Mouse (Mus musculus) kidney, embryonic 14.5 days (tissue): ENCODE measurements at regions not wholly inside any gene's neighbourhood (a gene's known extent, or its start where the extent isn't known, plus 50 kb on each side); places are given as distances from the start of the nearest gene placed in this dataset.

Experiments used
- ATAC-seq: fragments of 200-750 bp; cut with Nextera tagmentation; 2 replicates; pipeline ENCODE4 v1.8.0; 2017; ENCODE audit warnings: moderate number of reproducible peaks, mild to moderate bottlenecking, moderate TSS enrichment, moderate library complexity; ENCODE audit not compliant: low FRiP score, low TSS enrichment
- H3K27ac ChIP-seq: fragments of 300-500 bp; sonication (generic); 2 replicates; pipeline ENCODE4 v1.5.1; 2014; ENCODE audit warnings: low read depth, mild to moderate bottlenecking, low read length, moderate library complexity, mixed read lengths
- H3K27me3 ChIP-seq: fragments of 300-500 bp; sonication (generic); 2 replicates; pipeline ENCODE4 v1.6.1; 2014; ENCODE audit warnings: mild to moderate bottlenecking, low read length; ENCODE audit not compliant: control insufficient read depth, insufficient read depth
- H3K36me3 ChIP-seq: fragments of 300-500 bp; sonication (generic); 2 replicates; pipeline ENCODE4 v1.6.1; 2014; ENCODE audit warnings: low read length, mixed read lengths; ENCODE audit not compliant: control insufficient read depth, insufficient read depth
- H3K4me1 ChIP-seq: fragments of 300-500 bp; sonication (generic); 2 replicates; pipeline ENCODE4 v1.6.1; 2014; ENCODE audit warnings: low read length, mixed read lengths; ENCODE audit not compliant: control insufficient read depth, insufficient read depth
- H3K4me2 ChIP-seq: fragments of 300-500 bp; sonication (generic); replicated peaks from 2 replicates; pipeline ENCODE4 v1.6.1; 2014; ENCODE audit warnings: low read depth, mild to moderate bottlenecking, low read length
- H3K4me3 ChIP-seq: fragments of 300-500 bp; sonication (generic); 2 replicates; pipeline ENCODE4 v1.5.1; 2014; ENCODE audit warnings: mild to moderate bottlenecking, low read length
- H3K9ac ChIP-seq: fragments of 300-500 bp; sonication (generic); 2 replicates; pipeline ENCODE4 v1.6.1; 2014; ENCODE audit warnings: low read depth, mild to moderate bottlenecking, low read length, moderate library complexity
- H3K9me3 ChIP-seq: fragments of 300-500 bp; sonication (generic); 2 replicates; pipeline ENCODE4 v1.6.1; 2016; ENCODE audit warnings: low read length; ENCODE audit not compliant: control insufficient read depth
- WGBS: fragments of 180-500 bp; shearing (Covaris S2); extraction: QIAGEN DNeasy Blood & Tissue Kit; methylation state at CpG from one replicate; pipeline ENCODE4 v1.1.7; 2014; 5-methylcytosine and 5-hydroxymethylcytosine counted together

- Histone ChIP-seq H3K9ac (no peak overlapping the region), H3K9me3 (no peaks in the 10 kb centered on the region), H3K27ac (no peak overlapping the region), H3K36me3 (no peaks in the 10 kb centered on the region), H3K4me3 (no peak overlapping the region), H3K4me1 (no peaks in the 10 kb centered on the region), H3K4me2 (no peak overlapping the region), H3K27me3 (no peaks in the 10 kb centered on the region)
- no peak for ATAC-seq
- WGBS: 78% methylated on average over 3 of the region's 3 CpGs
Measured at GRCm38 (mm10) chr7:117260596-117260995, 120.2 kb upstream of the Xylt1 start.

DNA sequence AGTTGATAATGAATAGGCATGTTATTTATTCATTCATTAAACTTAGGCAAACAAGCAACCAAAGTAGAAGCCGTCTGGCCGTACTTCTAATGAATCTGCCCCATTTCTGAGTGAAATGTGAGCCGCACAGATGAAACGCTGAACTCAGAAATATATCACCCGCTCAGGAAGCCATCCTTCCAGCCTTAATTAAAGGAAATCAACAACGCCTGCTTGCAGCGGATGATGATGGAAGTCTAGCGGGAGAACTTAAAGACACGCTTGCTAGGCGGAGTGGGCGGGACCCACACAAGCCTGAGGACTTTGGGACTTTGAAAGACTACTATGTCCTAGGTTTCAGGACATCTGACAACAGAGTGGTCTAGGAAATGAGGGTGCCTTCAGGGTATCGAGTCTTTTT is 117.7 kb upstream of the Xylt1 start:
- no peaks in the 10 kb centered on the region for H3K27me3 ChIP-seq
- H3K9ac ChIP-seq: no peak overlapping the region
- H3K4me3 ChIP-seq: no peak overlapping the region
- no peaks in the 10 kb centered on the region for H3K9me3 ChIP-seq
- H3K4me2 ChIP-seq: no peak overlapping the region
- ATAC-seq: no peak
- H3K27ac ChIP-seq: no peak overlapping the region
- H3K4me1 ChIP-seq: no peaks in the 10 kb centered on the region
- no peaks in the 10 kb centered on the region for H3K36me3 ChIP-seq
- 57% methylated on average over 12 of the region's 12 CpGs for WGBS

DNA sequence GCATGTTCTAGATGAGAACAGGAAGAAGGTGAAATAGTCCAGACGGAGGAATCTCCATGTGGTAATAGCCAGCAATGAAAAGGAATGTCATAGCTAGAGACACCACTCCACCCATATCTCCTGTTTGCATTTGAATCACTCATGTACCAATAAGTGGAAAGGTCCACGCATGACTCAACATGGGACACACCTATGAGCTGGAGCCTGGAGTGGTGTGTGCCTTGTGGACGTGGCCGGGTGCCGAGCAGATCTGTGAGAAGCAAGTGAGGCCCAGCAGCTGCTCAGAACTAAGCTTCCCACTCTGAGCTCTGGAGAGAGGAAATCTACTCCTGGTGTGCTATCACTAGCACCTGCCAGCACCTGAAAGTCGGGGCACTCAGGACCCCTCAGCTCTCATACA is 116.4 kb upstream of the Xylt1 start:
- H3K4me3 ChIP-seq: no peak overlapping the region
- no peaks in the 10 kb centered on the region for H3K9me3 ChIP-seq
- no peaks in the 10 kb centered on the region for H3K4me1 ChIP-seq
- H3K4me2 ChIP-seq: no peak overlapping the region
- H3K36me3 ChIP-seq: no peaks in the 10 kb centered on the region
- no peak overlapping the region for H3K27ac ChIP-seq
- ATAC-seq: no peak
- 86% methylated on average over 6 of the region's 6 CpGs for WGBS
- H3K27me3 ChIP-seq: no peaks in the 10 kb centered on the region
- H3K9ac ChIP-seq: no peak overlapping the region

DNA sequence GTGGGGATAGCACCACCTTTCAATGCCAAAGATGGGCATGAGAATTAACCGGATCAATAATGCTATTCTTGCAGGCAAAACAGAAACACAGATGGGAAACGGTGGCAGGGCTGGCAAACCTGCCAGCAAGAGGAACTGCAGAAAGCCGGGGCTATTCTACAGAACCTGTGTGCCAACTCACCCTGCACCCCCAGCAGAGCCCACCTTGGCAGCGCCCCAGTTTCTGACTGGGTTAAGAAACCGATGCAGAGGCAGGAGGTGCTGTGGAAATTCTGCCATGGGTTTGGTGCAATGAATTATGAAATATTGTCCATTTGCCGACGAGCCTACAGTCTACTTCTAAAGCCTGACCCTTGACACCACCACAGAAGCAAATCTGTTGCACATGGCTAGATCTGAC is 112.7 kb upstream of the Xylt1 start:
- H3K27ac ChIP-seq: no peak overlapping the region
- H3K4me2 ChIP-seq: no peak overlapping the region
- no peaks in the 10 kb centered on the region for H3K9me3 ChIP-seq
- H3K27me3 ChIP-seq: no peaks in the 10 kb centered on the region
- 89% methylated on average over 7 of the region's 7 CpGs for WGBS
- no peaks in the 10 kb centered on the region for H3K36me3 ChIP-seq
- no peak overlapping the region for H3K9ac ChIP-seq
- H3K4me1 ChIP-seq: no peaks in the 10 kb centered on the region
- H3K4me3 ChIP-seq: no peak overlapping the region
- ATAC-seq: no peak

DNA sequence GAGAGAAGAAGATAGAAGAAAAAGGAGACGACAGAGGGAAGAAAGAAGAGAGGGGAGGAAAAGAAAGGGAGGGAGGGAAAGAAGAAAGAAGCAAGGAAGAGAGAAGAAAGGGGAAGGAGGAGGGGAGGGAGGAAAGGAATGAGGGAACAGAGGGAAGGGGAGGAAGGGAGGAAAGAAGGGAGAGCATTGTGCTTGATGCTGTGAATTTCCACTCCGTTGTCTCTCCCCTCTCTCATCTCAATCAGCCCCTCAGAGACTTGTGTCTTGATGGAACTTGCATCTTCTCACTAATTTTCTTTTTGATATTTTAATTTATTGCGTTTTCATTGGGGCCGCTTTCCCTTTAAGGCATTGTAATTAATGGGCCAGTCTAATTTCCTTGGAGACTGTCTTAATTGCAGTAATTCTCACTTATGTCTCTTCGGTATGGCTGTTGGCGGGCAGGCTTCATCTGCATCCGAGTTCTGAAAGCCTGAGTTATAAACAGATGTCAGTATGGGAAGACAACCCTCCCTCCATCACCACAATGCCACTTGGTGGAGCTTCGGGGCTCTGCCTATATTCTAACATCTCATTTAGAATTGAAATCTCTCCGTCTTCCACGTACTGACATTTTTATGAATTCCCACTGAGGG is 111.4 kb upstream of the Xylt1 start:
- no peak overlapping the region for H3K9ac ChIP-seq
- no peak for ATAC-seq
- no peaks in the 10 kb centered on the region for H3K36me3 ChIP-seq

DNA sequence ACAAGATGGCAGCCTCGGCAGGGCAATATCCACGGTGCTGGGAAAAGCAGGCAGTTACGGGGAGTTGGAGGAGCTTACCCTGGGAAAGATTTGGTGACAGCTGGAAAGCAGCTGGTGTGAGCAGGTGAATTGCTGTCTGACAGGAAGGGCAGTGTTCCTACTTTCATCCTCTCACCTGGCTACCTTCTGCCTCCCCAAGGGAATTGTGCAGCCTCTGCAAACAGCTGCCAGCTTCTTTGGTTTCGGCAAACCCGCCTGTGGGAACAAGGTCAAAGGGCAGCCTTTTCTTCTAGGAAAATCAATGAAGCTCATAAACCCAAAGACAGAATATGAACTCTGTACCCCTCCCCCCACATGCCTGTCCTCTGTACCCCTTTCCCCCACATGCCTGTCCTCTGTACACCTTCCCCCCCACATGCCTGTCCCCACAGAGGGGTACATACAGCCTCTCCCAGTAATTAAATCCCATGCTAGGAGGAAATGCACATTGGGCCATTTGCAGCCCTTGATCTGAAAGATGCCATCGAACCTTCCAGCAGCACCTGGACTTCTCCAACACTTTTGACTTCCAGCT is 102.3 kb upstream of the Xylt1 start:
- 48% methylated on average over 6 of the region's 6 CpGs for WGBS
- H3K4me2 ChIP-seq: no peak overlapping the region
- H3K9me3 ChIP-seq: no peaks in the 10 kb centered on the region
- no peak overlapping the region for H3K4me3 ChIP-seq
- H3K36me3 ChIP-seq: no peaks in the 10 kb centered on the region
- H3K4me1 ChIP-seq: no peaks in the 10 kb centered on the region
- no peak overlapping the region for H3K9ac ChIP-seq
- no peaks in the 10 kb centered on the region for H3K27me3 ChIP-seq
- H3K27ac ChIP-seq: no peak overlapping the region
- ATAC-seq: no peak

More for the DNA sequence above, 111.4 kb upstream of the Xylt1 start:
- WGBS: 66% methylated on average over 10 of the region's 10 CpGs
- H3K4me3 ChIP-seq: no peak overlapping the region
- H3K27me3 ChIP-seq: no peaks in the 10 kb centered on the region
- no peak overlapping the region for H3K4me2 ChIP-seq
- no peak overlapping the region for H3K27ac ChIP-seq
- H3K9me3 ChIP-seq: no peaks in the 10 kb centered on the region
- no peaks in the 10 kb centered on the region for H3K4me1 ChIP-seq

- ATAC-seq: no peak
- H3K27ac ChIP-seq: no peak overlapping the region
- H3K4me2 ChIP-seq: no peak overlapping the region
- H3K4me3 ChIP-seq: no peak overlapping the region
- no peaks in the 10 kb centered on the region for H3K9me3 ChIP-seq
- H3K36me3 ChIP-seq: no peaks in the 10 kb centered on the region
- WGBS: 79% methylated on average over 1 of the region's 1 CpGs
- no peak overlapping the region for H3K9ac ChIP-seq
- H3K4me1 ChIP-seq: no peaks in the 10 kb centered on the region
- H3K27me3 ChIP-seq: no peaks in the 10 kb centered on the region
Measured at GRCm38 (mm10) chr7:117282194-117282593, 98.6 kb upstream of the Xylt1 start.

GRCm38 (mm10) chr7:117285206-117285605 is 95.6 kb upstream of the Xylt1 start:
- no peaks in the 10 kb centered on the region for H3K36me3 ChIP-seq
- no peaks in the 10 kb centered on the region for H3K9me3 ChIP-seq
- 87% methylated on average over 3 of the region's 3 CpGs for WGBS
- H3K4me2 ChIP-seq: no peak overlapping the region
- H3K27ac ChIP-seq: no peak overlapping the region
- H3K9ac ChIP-seq: no peak overlapping the region
- H3K4me1 ChIP-seq: no peaks in the 10 kb centered on the region
- no peaks in the 10 kb centered on the region for H3K27me3 ChIP-seq
- no peak overlapping the region for H3K4me3 ChIP-seq
- ATAC-seq: no peak

- no peak overlapping the region for H3K27ac ChIP-seq
- 78% methylated on average over 5 of the region's 5 CpGs for WGBS
- no peaks in the 10 kb centered on the region for H3K36me3 ChIP-seq
- no peak overlapping the region for H3K4me3 ChIP-seq
- ATAC-seq: no peak
- no peak overlapping the region for H3K4me2 ChIP-seq
- no peaks in the 10 kb centered on the region for H3K27me3 ChIP-seq
- H3K4me1 ChIP-seq: no peaks in the 10 kb centered on the region
- no peaks in the 10 kb centered on the region for H3K9me3 ChIP-seq
- no peak overlapping the region for H3K9ac ChIP-seq
Measured at GRCm38 (mm10) chr7:117285985-117286384, 94.8 kb upstream of the Xylt1 start.
